Mouse (Mus musculus) liver, adult 2 months (tissue): ENCODE measurements around the gene Sypl.

Source experiments
- CTCF ChIP-seq: fragments of 200-500 bp; IDR thresholded peaks from 2 replicates; pipeline ENCODE4 v1.5.1; 2011; ENCODE audit warnings: low read depth, low read length, control low read depth
- POLR2A ChIP-seq: fragments of 200-500 bp; IDR thresholded peaks from 2 replicates; pipeline ENCODE4 v1.6.1; 2011; ENCODE audit warnings: low read length, control low read depth; ENCODE audit not compliant: insufficient read depth; ENCODE audit errors: extremely low read depth

GRCm38 (mm10) chr12:32910092-32910491 lies 43.6 kb upstream of the Sypl start:
- peak; percentile 50 for TF ChIP-seq CTCF
- TF ChIP-seq POLR2A: no peak
